Mouse (Mus musculus) left cerebral cortex, postnatal 36 days (tissue): ENCODE measurements around the gene Psme3. TPM values are rescaled to one million over a fixed set of nuclear protein-coding genes. Genes with fewer than 3 reads are reported as not detected.
A peak's percentile ranks its signal among the peaks of the same experiment; 100 is the strongest.

Source experiments
- DNase-seq, 2 experiments: peaks; one replicate each; pipeline ENCODE4 v3.0.0; 2021 to 2022; ENCODE audit warnings: low spot score in 2 of 2, mixed read lengths in 1 of 2
- intact Hi-C: fragments of 180-260 bp; cut with DNase I; formaldehyde crosslinking; loops from one replicate; pipeline ENCODE4 v1.15.1; 2025
- total RNA-seq, 2 experiments: library from RNA; stranded (reverse); gene quantifications; 2 replicates each; pipeline ENCODE4 v1.2.3; 2021

Psme3 gene
- 100 to 1,000 TPM; 114 to 133 TPM for total RNA-seq

- peak; percentile 95 to 96 for DNase-seq
- intact Hi-C loops = no loop called here
Observed at GRCm38 (mm10) chr11:101315665-101316500, at the start of gene Psme3. Psme3 (plus strand) TSS chr11:101316213.

GRCm38 (mm10) chr11:101269577-101270116 is 46.4 kb upstream of the Psme3 start:
- DNase-seq = no peak

DNA sequence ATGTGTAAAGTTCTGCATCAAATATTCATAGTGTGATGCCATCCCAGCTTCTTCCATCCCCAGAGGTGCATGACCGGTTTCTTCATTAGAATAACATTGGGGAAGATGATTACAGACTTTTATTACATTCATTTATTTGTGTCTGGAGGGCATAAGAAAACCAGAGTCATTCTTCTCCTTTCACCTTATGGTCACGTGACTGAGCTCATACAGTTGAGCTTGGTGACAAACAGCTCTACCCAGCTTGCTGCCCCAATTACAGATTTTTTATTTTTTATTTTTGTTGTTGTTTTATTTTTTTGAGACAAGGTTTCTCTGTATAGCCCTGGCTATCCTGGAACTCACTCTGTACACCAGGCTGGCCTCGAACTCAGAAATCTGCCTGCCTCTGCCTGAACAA is 43.6 kb upstream of the Psme3 start:
- DNase-seq = no peak
- intact Hi-C loops = no loop called here

More at GRCm38 (mm10) chr11:101269577-101270116, 46.4 kb upstream of the Psme3 start:
- intact Hi-C loops = no loop called here

DNA sequence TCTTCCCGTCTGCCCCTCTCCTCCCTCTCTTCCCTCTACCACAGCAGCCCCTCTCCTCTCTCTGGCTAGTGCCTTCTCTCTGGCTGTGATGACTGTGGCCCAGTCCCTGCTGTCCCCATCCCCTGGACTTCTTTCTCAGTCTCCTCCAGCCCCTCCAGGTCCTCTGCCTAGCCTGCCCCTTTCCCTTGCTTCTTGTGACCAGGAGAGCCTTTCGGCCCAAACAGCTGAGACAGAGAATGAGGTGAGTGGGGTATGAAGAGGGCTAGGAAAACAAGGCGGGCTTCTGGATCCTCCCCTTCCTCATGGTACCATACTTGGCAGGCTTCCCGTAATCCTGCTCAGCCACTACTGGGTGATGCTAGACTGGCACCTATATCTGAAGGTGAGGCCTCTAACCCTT is 40.7 kb upstream of the Psme3 start:
- intact Hi-C loops = no loop called here

GRCm38 (mm10) chr11:101276319-101277070 is 39.5 kb upstream of the Psme3 start:
- DNase-seq = no peak
- intact Hi-C loops = no loop called here

More for the DNA sequence above, 40.7 kb upstream of the Psme3 start:
- DNase-seq = no peak

GRCm38 (mm10) chr11:101277381-101278222 is 38.4 kb upstream of the Psme3 start:
- intact Hi-C loops = no loop called here
- DNase-seq = peak in 1 of 2 experiments; percentile 36

DNA sequence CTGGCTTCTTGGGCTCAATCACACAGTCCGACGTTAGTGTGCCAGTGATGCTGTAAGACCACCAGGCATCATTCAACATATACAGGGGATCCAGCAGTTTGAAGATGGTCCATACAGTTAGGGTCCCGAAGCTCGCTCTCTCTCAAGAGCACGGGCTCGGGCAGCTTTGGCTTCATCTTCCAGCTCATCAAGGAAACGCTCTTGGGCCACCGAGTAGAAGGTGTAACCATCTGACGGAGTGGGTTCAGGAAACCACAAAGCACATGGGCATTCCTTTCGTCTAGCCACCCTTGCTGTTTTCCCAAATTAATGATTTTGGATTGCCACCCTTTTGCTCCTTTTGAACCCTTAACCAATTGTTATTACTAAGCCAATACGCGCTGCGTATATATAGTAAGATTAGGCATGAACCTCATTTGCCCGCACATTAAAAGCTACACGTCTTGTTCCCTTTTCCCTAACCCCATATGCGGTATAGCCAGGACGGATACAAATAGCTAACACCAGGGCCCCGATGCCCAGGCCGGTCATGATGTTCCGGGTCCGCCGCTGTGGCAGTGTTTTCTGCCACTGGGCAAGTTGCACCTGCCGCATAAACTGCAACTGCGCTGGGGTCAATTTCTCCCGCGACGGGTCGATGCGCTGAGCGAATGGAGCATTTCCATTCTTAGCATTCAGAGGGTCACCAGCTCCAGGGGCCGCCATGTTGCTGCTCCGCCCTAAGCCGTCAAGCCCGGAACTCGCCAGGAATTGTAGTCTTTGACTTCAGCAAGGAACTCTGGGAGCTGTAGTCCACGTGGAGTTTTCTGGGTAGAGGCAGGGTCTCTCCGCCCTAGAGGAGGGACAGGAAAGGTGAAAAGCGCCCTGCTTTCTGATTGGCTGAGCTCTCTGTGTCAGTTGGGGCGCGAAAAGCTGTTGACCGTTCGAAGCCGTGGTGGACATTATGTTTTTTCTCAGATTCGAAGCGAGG is 37.5 kb upstream of the Psme3 start, which contains the start of the genes Cntd1 and Coa3:
TSS of gene Cntd1 (plus strand) at position 790 of the 970 bp plus-strand sequence.
TSS of gene Coa3 (minus strand) at position 892 of the 970 bp plus-strand sequence.
- intact Hi-C loops = no loop called here
- peak; percentile 84 to 86 for DNase-seq

DNA sequence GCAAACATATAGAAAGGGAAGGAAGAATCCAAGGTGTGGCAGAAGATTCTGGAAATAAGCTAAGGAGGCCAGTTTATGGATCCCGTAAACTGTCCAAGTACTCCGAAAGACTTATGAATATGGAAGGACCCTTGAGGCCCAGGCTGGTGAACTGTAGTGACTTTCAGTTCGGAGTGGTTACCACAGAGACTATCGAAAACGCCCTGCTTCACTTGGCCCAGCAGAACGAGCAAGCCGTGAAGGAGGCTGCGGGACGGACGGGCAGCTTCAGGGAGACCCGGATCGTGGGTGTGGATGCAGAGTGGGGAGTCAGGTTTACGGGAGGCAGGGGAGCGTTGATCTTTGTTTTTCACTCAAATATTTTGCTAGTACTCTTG is 36.8 kb upstream of the Psme3 start:
- intact Hi-C loops = no loop called here
- DNase-seq = no peak

- intact Hi-C loops = no loop called here
- no peak for DNase-seq
Observed at GRCm38 (mm10) chr11:101280837-101281236, 35.2 kb upstream of the Psme3 start.

- no peak for DNase-seq
- intact Hi-C loops = no loop called here
Observed at GRCm38 (mm10) chr11:101282896-101283295, 33.1 kb upstream of the Psme3 start.

DNA sequence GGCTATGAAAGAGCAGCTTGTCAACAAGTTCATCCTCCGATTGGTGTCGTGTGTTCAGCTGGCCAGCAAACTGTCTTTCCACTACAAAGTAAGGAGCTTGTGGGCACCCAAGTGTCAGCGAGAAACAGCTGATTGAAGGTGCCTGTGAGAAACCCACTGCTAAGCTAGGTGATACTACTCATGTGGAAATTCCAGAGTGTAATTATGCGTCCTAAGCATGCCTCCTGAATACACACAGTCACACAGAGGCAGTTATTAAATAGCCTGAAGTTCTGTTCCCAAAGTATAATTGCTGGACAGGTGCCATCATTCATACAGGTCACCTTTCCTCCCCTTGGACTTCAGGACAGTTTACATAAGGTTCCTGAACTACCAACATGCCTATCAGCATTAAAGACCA is 32.2 kb upstream of the Psme3 start:
- intact Hi-C loops = no loop called here
- no peak for DNase-seq

GRCm38 (mm10) chr11:101287306-101287705 is 28.7 kb upstream of the Psme3 start:
- intact Hi-C loops = no loop called here
- DNase-seq = no peak

- no peak for DNase-seq
- intact Hi-C loops = no loop called here
Observed at GRCm38 (mm10) chr11:101291231-101291630, 24.8 kb upstream of the Psme3 start.

- intact Hi-C loops = no loop called here
Observed at GRCm38 (mm10) chr11:101295191-101295590, 20.8 kb upstream of the Psme3 start.

DNA sequence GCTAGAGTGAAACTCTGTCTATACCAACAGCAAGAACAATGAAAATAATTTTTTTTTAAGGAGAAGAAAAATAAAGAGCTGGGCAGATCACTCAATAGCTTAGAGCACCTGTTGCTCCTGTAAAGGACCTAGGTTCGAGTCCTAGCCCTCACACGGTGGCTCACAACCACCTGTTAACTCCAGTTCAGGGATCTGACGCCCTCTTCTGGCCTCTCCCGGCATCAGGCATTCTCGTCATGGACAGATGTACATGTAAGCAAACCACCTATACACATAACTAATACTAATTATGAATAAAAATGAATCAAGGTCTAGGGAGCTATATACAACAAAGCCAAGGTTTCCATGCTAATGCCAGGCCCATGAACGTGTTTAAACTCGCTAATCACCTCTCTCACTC is 15.1 kb upstream of the Psme3 start:
- DNase-seq = no peak
- intact Hi-C loops = loop anchor here (5.0 kb wide), 1 partner anchor 49 kb away; the partner anchor contains the start of gene Vps25

More at GRCm38 (mm10) chr11:101295191-101295590, 20.8 kb upstream of the Psme3 start:
- no peak for DNase-seq

DNA sequence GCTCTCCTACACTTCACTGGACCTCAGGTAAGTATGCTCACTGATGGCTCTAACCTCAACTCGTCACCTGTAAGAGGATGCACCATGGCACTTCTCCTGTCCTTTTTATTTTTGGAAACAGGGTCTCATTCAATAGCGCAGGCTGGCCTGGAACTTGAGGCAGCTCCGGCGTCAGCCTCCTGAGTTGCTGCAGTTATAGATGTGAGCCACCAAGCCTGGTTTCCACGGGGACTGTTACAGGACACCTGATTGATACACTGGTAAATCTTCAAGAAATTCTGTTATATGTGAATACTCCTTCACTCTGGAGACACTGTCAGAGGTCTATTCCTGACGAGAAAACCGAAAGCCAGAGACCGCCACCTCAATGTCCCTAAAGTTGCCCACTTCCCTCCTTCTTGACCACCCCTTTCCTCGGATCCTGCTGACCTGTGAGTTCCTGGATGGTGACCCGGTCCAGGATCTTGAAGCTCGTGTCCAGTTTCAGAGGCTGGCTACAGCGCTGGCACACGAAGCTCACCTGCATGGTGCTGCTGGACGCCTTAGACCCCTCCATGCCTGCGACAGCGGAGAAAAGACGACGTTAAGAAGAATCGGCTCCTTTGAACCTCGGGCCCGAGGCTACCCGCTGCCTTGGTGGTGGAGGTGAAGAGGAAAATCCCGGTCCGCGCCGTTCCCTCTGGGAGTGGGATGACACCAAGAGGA is 14.6 kb upstream of the Psme3 start:
- DNase-seq = no peak
- intact Hi-C loops = loop anchor here (2.0 to 5.0 kb wide), 2 partner anchors 49 to 89 kb away; partner anchors contain the start of gene Vps25

GRCm38 (mm10) chr11:101302004-101302798 is 13.8 kb upstream of the Psme3 start, which contains the start of gene Becn1:
Becn1 (minus strand) TSS chr11:101302286.
- DNase-seq = peak; percentile 94
- intact Hi-C loops = loop anchor here (2.0 to 5.0 kb wide), 2 partner anchors 50 to 89 kb away; partner anchors contain the start of gene Vps25
